Mouse (Mus musculus) liver, embryonic 11.5 days (tissue): ENCODE measurements around the gene Rbl1. TPM values are rescaled to one million over a fixed set of nuclear protein-coding genes. Genes with fewer than 3 reads are reported as not detected.
A peak's percentile ranks its signal among the peaks of the same experiment; 100 is the strongest.

Experiments used
- ATAC-seq: fragments of 200-750 bp; cut with Nextera tagmentation; replicated peaks from 2 replicates; pipeline ENCODE4 v1.8.0; 2017; ENCODE audit warnings: moderate number of reproducible peaks, mild to moderate bottlenecking, moderate TSS enrichment, moderate library complexity; ENCODE audit not compliant: low FRiP score
- DNase-seq: peaks from one replicate; pipeline ENCODE4 v3.0.0-alpha.2; 2017; ENCODE audit warnings: low spot score
- H3K27ac ChIP-seq: fragments of 300-500 bp; sonication (generic); 2 replicates; pipeline ENCODE4 v1.5.1; 2014; ENCODE audit warnings: mild to moderate bottlenecking, low read depth, low read length, control low read depth
- H3K27me3 ChIP-seq: fragments of 300-500 bp; sonication (generic); replicated peaks from 2 replicates; pipeline ENCODE4 v1.6.1; 2014; ENCODE audit warnings: low read length, mixed read lengths; ENCODE audit not compliant: control insufficient read depth, insufficient read depth
- H3K36me3 ChIP-seq: fragments of 300-500 bp; sonication (generic); 2 replicates; pipeline ENCODE4 v1.6.1; 2014; ENCODE audit warnings: mild to moderate bottlenecking, low read length, moderate library complexity, mixed read lengths; ENCODE audit not compliant: control insufficient read depth, insufficient read depth
- H3K4me1 ChIP-seq: fragments of 300-500 bp; sonication (generic); replicated peaks from 2 replicates; pipeline ENCODE4 v1.6.1; 2014; ENCODE audit warnings: low read length, mixed read lengths; ENCODE audit not compliant: control insufficient read depth, insufficient read depth
- H3K4me2 ChIP-seq: fragments of 300-500 bp; sonication (generic); 2 replicates; pipeline ENCODE4 v1.6.1; 2014; ENCODE audit warnings: mild to moderate bottlenecking, control low read depth, moderate library complexity
- H3K4me3 ChIP-seq: fragments of 300-500 bp; sonication (generic); 2 replicates; pipeline ENCODE4 v1.5.1; 2014; ENCODE audit warnings: low read depth, low read length, control low read depth
- H3K9ac ChIP-seq: fragments of 300-500 bp; sonication (generic); 2 replicates; pipeline ENCODE4 v1.6.1; 2014; ENCODE audit warnings: low read depth, low read length, control low read depth
- H3K9me3 ChIP-seq: fragments of 300-500 bp; sonication (generic); 2 replicates; pipeline ENCODE4 v1.6.1; 2016; ENCODE audit warnings: low read length, inconsistent platforms, mixed read lengths; ENCODE audit not compliant: control insufficient read depth
- WGBS: fragments of 180-500 bp; shearing (Covaris S2); extraction: QIAGEN DNeasy Blood & Tissue Kit; methylation state at CpG from one replicate; pipeline ENCODE4 v1.1.7; 2014; 5-methylcytosine and 5-hydroxymethylcytosine counted together
- polyA plus RNA-seq: library from polyadenylated mRNA; unstranded; fragments of >200 nt; fragmentation: Nextera tagmentation; extraction: Ambion mirVana; gene quantifications from 2 replicates; pipeline ENCODE4 v1.2.1, GENCODE M21; 2014

Gene Rbl1
- polyA plus RNA-seq, 1 experiment from 2014 or later, result 29.2 TPM

- Histone ChIP-seq H3K27me3 (no peaks in the 10 kb centered on the region), H3K36me3 (peaks cover 29% of the 10 kb centered on the region), H3K9me3 (no peaks in the 10 kb centered on the region), H3K4me3 (no peak overlapping the region), H3K9ac (no peak overlapping the region), H3K4me1 (peaks cover 2% of the 10 kb centered on the region; the same call in 1 of the 2 replicates), H3K27ac (no peak overlapping the region), H3K4me2 (peak overlapping the region; percentile 17)
- DNase-seq (no peak), ATAC-seq (peak; percentile 87)
- WGBS, result 70% methylated on average over 13 of the region's 13 CpGs
Observed at GRCm38 (mm10) chr2:157185022-157185660, 19.2 kb downstream of the Rbl1 start.

GRCm38 (mm10) chr2:157178167-157178566 is 26.2 kb downstream of the Rbl1 start:
- H3K9ac ChIP-seq, result no peak overlapping the region
- DNase-seq (no peak), ATAC-seq (0 out of 2 replicates have a peak, but pooled peaks have one; percentile 15)
- no peak overlapping the region for H3K27ac ChIP-seq
- H3K36me3 ChIP-seq, result peaks cover 24% of the 10 kb centered on the region; the same call in 1 of the 2 replicates
- H3K4me2 ChIP-seq, result no peak overlapping the region
- WGBS, result 79% methylated on average over 6 of the region's 6 CpGs
- no peak overlapping the region for H3K4me3 ChIP-seq
- no peaks in the 10 kb centered on the region for H3K27me3 ChIP-seq
- no peaks in the 10 kb centered on the region for H3K9me3 ChIP-seq
- H3K4me1 ChIP-seq, result no peaks in the 10 kb centered on the region

GRCm38 (mm10) chr2:157176248-157176647 is 28.1 kb downstream of the Rbl1 start:
- H3K4me1 ChIP-seq, result no peaks in the 10 kb centered on the region
- ATAC-seq (no peak), DNase-seq (no peak)
- 88% methylated on average over 3 of the region's 3 CpGs for WGBS
- H3K27ac ChIP-seq, result no peak overlapping the region
- H3K4me3 ChIP-seq, result no peak overlapping the region
- peaks cover 29% of the 10 kb centered on the region; the same call in 1 of the 2 replicates for H3K36me3 ChIP-seq
- no peak overlapping the region for H3K9ac ChIP-seq
- H3K4me2 ChIP-seq, result no peak overlapping the region
- H3K9me3 ChIP-seq, result no peaks in the 10 kb centered on the region
- no peaks in the 10 kb centered on the region for H3K27me3 ChIP-seq

DNA sequence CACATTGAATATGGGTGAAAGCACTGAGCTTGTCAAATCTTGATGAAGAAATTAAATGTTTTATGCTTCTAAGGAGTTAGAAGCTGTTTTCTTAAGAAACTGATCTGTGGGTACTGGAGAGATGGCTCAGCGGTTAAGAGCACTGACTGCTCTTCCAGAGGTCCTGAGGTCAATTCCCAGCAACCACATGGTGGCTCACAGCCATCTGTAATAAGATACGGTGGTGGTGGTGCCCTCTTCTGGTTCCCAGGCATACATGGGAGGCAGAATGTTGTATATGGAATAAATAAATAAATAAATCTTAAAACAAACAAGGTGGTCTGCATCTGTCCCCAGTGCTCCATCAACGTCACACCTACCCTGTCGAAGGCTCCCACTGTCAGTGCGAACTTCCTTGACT is 29.9 kb downstream of the Rbl1 start:
- no peak overlapping the region for H3K9ac ChIP-seq
- no peaks in the 10 kb centered on the region; the same call in 1 of the 2 replicates for H3K4me1 ChIP-seq
- H3K9me3 ChIP-seq, result no peaks in the 10 kb centered on the region
- no peak overlapping the region for H3K27ac ChIP-seq
- ATAC-seq, result no peak
- WGBS, result 81% methylated on average over 5 of the region's 5 CpGs
- H3K36me3 ChIP-seq, result peaks cover 33% of the 10 kb centered on the region; the same call in 1 of the 2 replicates
- no peak for DNase-seq
- no peak overlapping the region for H3K4me2 ChIP-seq
- H3K4me3 ChIP-seq, result no peak overlapping the region
- H3K27me3 ChIP-seq, result no peaks in the 10 kb centered on the region

- H3K4me3 ChIP-seq, result no peak overlapping the region
- DNase-seq (no peak), ATAC-seq (no peak)
- H3K27me3 ChIP-seq, result no peaks in the 10 kb centered on the region
- H3K9me3 ChIP-seq, result no peaks in the 10 kb centered on the region
- no peak overlapping the region for H3K9ac ChIP-seq
- no peak overlapping the region for H3K27ac ChIP-seq
- peaks cover 34% of the 10 kb centered on the region; the same call in 1 of the 2 replicates for H3K36me3 ChIP-seq
- no peaks in the 10 kb centered on the region; the same call in 1 of the 2 replicates for H3K4me1 ChIP-seq
- H3K4me2 ChIP-seq, result no peak overlapping the region
- WGBS, result 91% methylated on average over 6 of the region's 6 CpGs
Observed at GRCm38 (mm10) chr2:157173555-157173954, 30.8 kb downstream of the Rbl1 start.

GRCm38 (mm10) chr2:157172984-157173383 is 31.4 kb downstream of the Rbl1 start:
- H3K4me2 ChIP-seq, result no peak overlapping the region

GRCm38 (mm10) chr2:157170626-157171025 is 33.7 kb downstream of the Rbl1 start:
- H3K9me3 ChIP-seq, result no peaks in the 10 kb centered on the region
- no peak overlapping the region for H3K4me3 ChIP-seq
- no peaks in the 10 kb centered on the region; the same call in 1 of the 2 replicates for H3K4me1 ChIP-seq
- H3K9ac ChIP-seq, result no peak overlapping the region
- WGBS, result 64% methylated on average over 6 of the region's 6 CpGs
- no peak overlapping the region for H3K4me2 ChIP-seq
- no peaks in the 10 kb centered on the region for H3K27me3 ChIP-seq
- H3K36me3 ChIP-seq, result peaks cover 32% of the 10 kb centered on the region; the same call in 1 of the 2 replicates
- H3K27ac ChIP-seq, result no peak overlapping the region
- ATAC-seq (no peak), DNase-seq (no peak)

More at GRCm38 (mm10) chr2:157172984-157173383, 31.4 kb downstream of the Rbl1 start:
- no peaks in the 10 kb centered on the region; the same call in 1 of the 2 replicates for H3K4me1 ChIP-seq
- no peak overlapping the region for H3K9ac ChIP-seq
- H3K36me3 ChIP-seq, result peaks cover 35% of the 10 kb centered on the region; the same call in 1 of the 2 replicates
- no peaks in the 10 kb centered on the region for H3K27me3 ChIP-seq
- no peak overlapping the region for H3K27ac ChIP-seq
- ATAC-seq (no peak), DNase-seq (no peak)
- no peaks in the 10 kb centered on the region for H3K9me3 ChIP-seq
- WGBS, result 95% methylated on average over 6 of the region's 6 CpGs
- H3K4me3 ChIP-seq, result no peak overlapping the region

DNA sequence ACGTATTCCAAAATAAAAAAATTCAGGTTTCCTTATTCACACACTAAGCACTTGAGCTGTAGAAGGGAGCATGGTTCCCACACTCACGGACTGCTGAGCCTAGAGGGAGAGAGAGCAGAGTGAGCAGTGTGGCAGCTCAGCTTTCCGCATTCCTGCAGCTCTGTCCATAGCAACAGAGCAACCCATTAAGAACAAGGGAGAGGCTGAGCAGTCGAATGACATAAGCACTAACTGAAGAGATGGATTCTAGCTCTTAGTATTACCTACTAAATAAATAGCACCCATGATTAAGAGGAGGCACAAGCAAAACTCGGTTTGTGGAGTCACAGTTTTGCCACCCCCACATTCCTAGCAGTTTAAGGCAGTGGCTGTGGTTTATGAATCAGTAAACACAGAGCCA is 34.2 kb downstream of the Rbl1 start:
- no peaks in the 10 kb centered on the region for H3K27me3 ChIP-seq
- H3K4me2 ChIP-seq, result no peak overlapping the region
- H3K4me1 ChIP-seq, result no peaks in the 10 kb centered on the region; the same call in 1 of the 2 replicates
- no peak overlapping the region for H3K4me3 ChIP-seq
- H3K9me3 ChIP-seq, result no peaks in the 10 kb centered on the region
- DNase-seq (no peak), ATAC-seq (no peak)
- H3K36me3 ChIP-seq, result peaks cover 29% of the 10 kb centered on the region; the same call in 1 of the 2 replicates
- H3K9ac ChIP-seq, result no peak overlapping the region
- H3K27ac ChIP-seq, result no peak overlapping the region
- WGBS, result 60% methylated on average over 5 of the region's 5 CpGs
